Mouse (Mus musculus) CH12.LX (cell line): ENCODE data around the gene Fndc3a. TPM values are rescaled to one million over a fixed set of nuclear protein-coding genes. Genes with fewer than 3 reads are reported as not detected.
A peak's percentile ranks its signal among the peaks of the same experiment; 100 is the strongest.

Experiments
- DNase-seq: peaks from one replicate; pipeline ENCODE4 v3.0.0-alpha.2; 2013; ENCODE audit errors: extremely low read depth
- H3K27ac ChIP-seq: 2 replicates; pipeline ENCODE4 v1.5.1; 2012; ENCODE audit warnings: low read depth, mild to moderate bottlenecking, control low read depth, moderate library complexity; ENCODE audit not compliant: insufficient read depth
- H3K27me3 ChIP-seq: replicated peaks from 2 replicates; pipeline ENCODE3; 2012; ENCODE audit warnings: inconsistent platforms
- H3K36me3 ChIP-seq, 2 experiments: replicated peaks in 1 of 2; 2 replicates each; pipeline versions ENCODE3 to v1.6.1; 2012; ENCODE audit warnings: inconsistent platforms in 1 of 2, low read length in 1 of 2, mild to moderate bottlenecking in 1 of 2, mixed read lengths in 1 of 2, moderate library complexity in 1 of 2; ENCODE audit not compliant: control insufficient read depth in 1 of 2, insufficient read depth in 1 of 2
- H3K4me1 ChIP-seq, 2 experiments: 2 replicates each; pipeline ENCODE4 v1.6.1; 2012; ENCODE audit warnings: inconsistent platforms in 1 of 2, moderate library complexity in 1 of 2; ENCODE audit not compliant: insufficient read depth in 2 of 2, control insufficient read depth in 1 of 2
- H3K4me2 ChIP-seq: 2 replicates; pipeline ENCODE4 v1.6.1; 2012; ENCODE audit warnings: low read depth, mild to moderate bottlenecking, control low read depth; ENCODE audit not compliant: poor library complexity, insufficient read depth, severe bottlenecking
- H3K4me3 ChIP-seq, 3 experiments: fragments of 150-350 bp in 1 of 3; sonication (generic) in 1 of 3; replicated peaks in 1 of 3; 2 replicates each; pipeline versions ENCODE3 to v1.5.1; 2011 to 2012; ENCODE audit warnings: low read depth in 2 of 3, low read length in 2 of 3, mild to moderate bottlenecking in 2 of 3, moderate library complexity in 2 of 3, control low read depth in 1 of 3, improper control_type of control experiment in 1 of 3, inconsistent platforms in 1 of 3, mixed read lengths in 1 of 3; ENCODE audit not compliant: poor library complexity in 1 of 3
- H3K79me2 ChIP-seq: replicated peaks from 2 replicates; pipeline ENCODE4 v1.6.1; 2012; ENCODE audit warnings: mild to moderate bottlenecking, moderate library complexity; ENCODE audit not compliant: control insufficient read depth, poor library complexity, insufficient read depth, severe bottlenecking; ENCODE audit errors: extremely low read depth
- H3K9ac ChIP-seq: 2 replicates; pipeline ENCODE4 v1.6.1; 2012; ENCODE audit warnings: low read depth, mild to moderate bottlenecking, control low read depth, moderate library complexity; ENCODE audit not compliant: insufficient read depth
- H3K9me3 ChIP-seq: replicated peaks from 2 replicates; pipeline ENCODE3; 2012; ENCODE audit warnings: low read length, inconsistent platforms, mixed read lengths
- BHLHE40 ChIP-seq: IDR thresholded peaks from 2 replicates; pipeline ENCODE4 v1.6.1; 2011; ENCODE audit warnings: mild to moderate bottlenecking, low read depth, low read length, improper control_type of control experiment
- CHD1 ChIP-seq: IDR thresholded peaks from 2 replicates; pipeline ENCODE4 v1.6.1; 2012; ENCODE audit warnings: low read depth, low read length, improper control_type of control experiment, inconsistent platforms
- CHD2 ChIP-seq: IDR thresholded peaks from 2 replicates; pipeline ENCODE4 v1.6.1; 2011; ENCODE audit warnings: low read length, improper control_type of control experiment
- CTCF ChIP-seq, 2 experiments: IDR thresholded peaks in 1 of 2; conservative IDR thresholded peaks in 1 of 2; 2 replicates each; pipeline ENCODE4 v1.5.1; 2011 to 2012; ENCODE audit warnings: low read depth in 2 of 2, low read length in 2 of 2, improper control_type of control experiment in 1 of 2, inconsistent platforms in 1 of 2, mild to moderate bottlenecking in 1 of 2, moderate library complexity in 1 of 2
- E2F4 ChIP-seq: IDR thresholded peaks from 2 replicates; pipeline ENCODE4 v1.6.1; 2011; ENCODE audit warnings: low read depth, low read length, improper control_type of control experiment; ENCODE audit not compliant: insufficient replicate concordance
- ELF1 ChIP-seq: IDR thresholded peaks from 2 replicates; pipeline ENCODE4 v1.6.1; 2014; ENCODE audit warnings: low read depth, mild to moderate bottlenecking, inconsistent platforms, low read length, improper control_type of control experiment
- EP300 ChIP-seq: IDR thresholded peaks from 2 replicates; pipeline ENCODE4 v1.6.1; 2011; ENCODE audit warnings: low read length, improper control_type of control experiment
- ETS1 ChIP-seq: conservative IDR thresholded peaks from 2 replicates; pipeline ENCODE4 v1.6.1; 2012; ENCODE audit warnings: low read depth, mild to moderate bottlenecking, inconsistent platforms, low read length, improper control_type of control experiment, moderate library complexity
- GABPA ChIP-seq: IDR thresholded peaks from 2 replicates; pipeline ENCODE4 v1.6.1; 2012; ENCODE audit warnings: low read depth, low read length, improper control_type of control experiment, inconsistent platforms; ENCODE audit not compliant: insufficient replicate concordance
- HCFC1 ChIP-seq: IDR thresholded peaks from 2 replicates; pipeline ENCODE4 v1.6.1; 2012; ENCODE audit warnings: low read depth, mild to moderate bottlenecking, inconsistent platforms, low read length, improper control_type of control experiment
- IRF4 ChIP-seq: IDR thresholded peaks from 2 replicates; pipeline ENCODE4 v1.6.1; 2014; ENCODE audit warnings: low read depth, mild to moderate bottlenecking, inconsistent platforms, low read length, improper control_type of control experiment
- JUN ChIP-seq: IDR thresholded peaks from 2 replicates; pipeline ENCODE4 v1.6.1; 2011; ENCODE audit warnings: low read depth, mild to moderate bottlenecking, low read length, improper control_type of control experiment, moderate library complexity; ENCODE audit not compliant: insufficient read depth
- JUND ChIP-seq: conservative IDR thresholded peaks from 2 replicates; pipeline ENCODE4 v1.6.1; 2011; ENCODE audit warnings: low read depth, low read length, improper control_type of control experiment
- KAT2A ChIP-seq: IDR thresholded peaks from 2 replicates; pipeline ENCODE4 v1.6.1; 2012; ENCODE audit warnings: low read length, improper control_type of control experiment, inconsistent platforms; ENCODE audit not compliant: insufficient replicate concordance
- MAFK ChIP-seq: IDR thresholded peaks from 2 replicates; pipeline ENCODE4 v1.6.1; 2011; ENCODE audit warnings: low read length, improper control_type of control experiment; ENCODE audit not compliant: insufficient replicate concordance
- MAX ChIP-seq: IDR thresholded peaks from 2 replicates; pipeline ENCODE4 v1.6.1; 2011; ENCODE audit warnings: low read length, improper control_type of control experiment
- MAZ ChIP-seq: IDR thresholded peaks from 2 replicates; pipeline ENCODE4 v1.6.1; 2012; ENCODE audit warnings: low read depth, mild to moderate bottlenecking, inconsistent platforms, low read length, improper control_type of control experiment, moderate library complexity
- MEF2A ChIP-seq: IDR thresholded peaks from 2 replicates; pipeline ENCODE4 v1.6.1; 2014; ENCODE audit warnings: low read depth, mild to moderate bottlenecking, inconsistent platforms, low read length, improper control_type of control experiment, borderline replicate concordance
- MXI1 ChIP-seq: IDR thresholded peaks from 2 replicates; pipeline ENCODE4 v1.6.1; 2011; ENCODE audit warnings: mild to moderate bottlenecking, low read depth, low read length, improper control_type of control experiment
- MYC ChIP-seq: IDR thresholded peaks from 2 replicates; pipeline ENCODE4 v1.6.1; 2011; ENCODE audit warnings: low read depth, mild to moderate bottlenecking, improper control_type of control experiment, low read length
- NELFE ChIP-seq: IDR thresholded peaks from 2 replicates; pipeline ENCODE4 v1.6.1; 2011; ENCODE audit warnings: low read depth, low read length, improper control_type of control experiment
- NRF1 ChIP-seq: IDR thresholded peaks from 2 replicates; pipeline ENCODE4 v1.6.1; 2014; ENCODE audit warnings: low read depth, mild to moderate bottlenecking, inconsistent platforms, low read length, improper control_type of control experiment, moderate library complexity
- PAX5 ChIP-seq: IDR thresholded peaks from 2 replicates; pipeline ENCODE4 v1.6.1; 2012; ENCODE audit warnings: low read length, inconsistent platforms, mixed read lengths
- POLR2A ChIP-seq: IDR thresholded peaks from 2 replicates; pipeline ENCODE4 v1.6.1; 2011; ENCODE audit warnings: low read depth, mild to moderate bottlenecking, improper control_type of control experiment, low read length
- POLR2AphosphoS2 ChIP-seq: IDR thresholded peaks from 2 replicates; pipeline ENCODE4 v1.6.1; 2011; ENCODE audit warnings: low read depth, low read length, improper control_type of control experiment
- RAD21 ChIP-seq: IDR thresholded peaks from 2 replicates; pipeline ENCODE4 v1.6.1; 2011; ENCODE audit warnings: low read depth, mild to moderate bottlenecking, low read length, improper control_type of control experiment, moderate library complexity
- RCOR1 ChIP-seq: conservative IDR thresholded peaks from 2 replicates; pipeline ENCODE4 v1.6.1; 2012; ENCODE audit warnings: low read depth, mild to moderate bottlenecking, inconsistent platforms, low read length, improper control_type of control experiment
- SIN3A ChIP-seq: IDR thresholded peaks from 2 replicates; pipeline ENCODE4 v1.6.1; 2012; ENCODE audit warnings: low read length, improper control_type of control experiment, inconsistent platforms
- SMC3 ChIP-seq: IDR thresholded peaks from 2 replicates; pipeline ENCODE4 v1.6.1; 2011; ENCODE audit warnings: low read depth, low read length, improper control_type of control experiment
- TBP ChIP-seq: conservative IDR thresholded peaks from 2 replicates; pipeline ENCODE4 v1.6.1; 2011; ENCODE audit warnings: low read depth, low read length, improper control_type of control experiment
- TCF12 ChIP-seq: IDR thresholded peaks from 2 replicates; pipeline ENCODE4 v1.6.1; 2014; ENCODE audit warnings: low read depth, mild to moderate bottlenecking, inconsistent platforms, low read length, improper control_type of control experiment
- UBTF ChIP-seq: IDR thresholded peaks from 2 replicates; pipeline ENCODE4 v1.6.1; 2012; ENCODE audit warnings: low read depth, mild to moderate bottlenecking, inconsistent platforms, low read length, improper control_type of control experiment, moderate library complexity
- USF1 ChIP-seq: IDR thresholded peaks from 2 replicates; pipeline ENCODE4 v1.6.1; 2014; ENCODE audit warnings: low read depth, mild to moderate bottlenecking, inconsistent platforms, low read length, improper control_type of control experiment
- USF2 ChIP-seq: conservative IDR thresholded peaks from 2 replicates; pipeline ENCODE4 v1.6.1; 2011; ENCODE audit warnings: low read depth, low read length, improper control_type of control experiment
- ZC3H11A ChIP-seq: IDR thresholded peaks from 2 replicates; pipeline ENCODE4 v1.6.1; 2012; ENCODE audit warnings: low read depth, mild to moderate bottlenecking, inconsistent platforms, low read length, improper control_type of control experiment
- ZKSCAN1 ChIP-seq: IDR thresholded peaks from 2 replicates; pipeline ENCODE4 v1.6.1; 2012; ENCODE audit warnings: low read depth, inconsistent platforms, low read length, improper control_type of control experiment, borderline replicate concordance
- ZMIZ1 ChIP-seq: IDR thresholded peaks from 2 replicates; pipeline ENCODE4 v1.6.1; 2012; ENCODE audit warnings: low read depth, mild to moderate bottlenecking, inconsistent platforms, low read length, improper control_type of control experiment
- ZNF384 ChIP-seq: IDR thresholded peaks from 2 replicates; pipeline ENCODE4 v1.6.1; 2012; ENCODE audit warnings: low read depth, low read length, improper control_type of control experiment, inconsistent platforms
- dilution Hi-C: fragments of 300-500 bp; cut with MboI; formaldehyde crosslinking; loops from 2 replicates; pipeline ENCODE4 v1.14.3; 2020; ENCODE audit warnings: low sequenced_read_pairs; ENCODE audit not compliant: extremely low pct_unique_long_range_greater_than_20kb, extremely low pct_ligation_motif_present
- in situ Hi-C: fragments of 300-500 bp; cut with MboI; formaldehyde crosslinking; loops from 3 replicates; pipeline ENCODE4 v1.14.3; 2019; ENCODE audit warnings: low sequenced_read_pairs, low pct_ligation_motif_present, low pct_unique_long_range_greater_than_20kb, mixed read lengths
- polyA plus RNA-seq: library from polyadenylated mRNA; unstranded; fragments of >175 nt; gene quantifications from 2 replicates; pipeline ENCODE4 v1.2.1, GENCODE M21; 2012; ENCODE audit warnings: low read depth; ENCODE audit not compliant: insufficient read length
- total RNA-seq, 2 experiments: library from RNA; depleted of rRNA; stranded (reverse); fragments of 300-350 nt in 1 of 2; fragments of >200 nt in 1 of 2; gene quantifications; 2 replicates each; pipeline ENCODE4 v1.2.3; 2012 to 2014

Fndc3a gene
- total and polyA plus RNA-seq, 3 experiments, result 35.4 to 48.6 (median 40.0) TPM

DNA sequence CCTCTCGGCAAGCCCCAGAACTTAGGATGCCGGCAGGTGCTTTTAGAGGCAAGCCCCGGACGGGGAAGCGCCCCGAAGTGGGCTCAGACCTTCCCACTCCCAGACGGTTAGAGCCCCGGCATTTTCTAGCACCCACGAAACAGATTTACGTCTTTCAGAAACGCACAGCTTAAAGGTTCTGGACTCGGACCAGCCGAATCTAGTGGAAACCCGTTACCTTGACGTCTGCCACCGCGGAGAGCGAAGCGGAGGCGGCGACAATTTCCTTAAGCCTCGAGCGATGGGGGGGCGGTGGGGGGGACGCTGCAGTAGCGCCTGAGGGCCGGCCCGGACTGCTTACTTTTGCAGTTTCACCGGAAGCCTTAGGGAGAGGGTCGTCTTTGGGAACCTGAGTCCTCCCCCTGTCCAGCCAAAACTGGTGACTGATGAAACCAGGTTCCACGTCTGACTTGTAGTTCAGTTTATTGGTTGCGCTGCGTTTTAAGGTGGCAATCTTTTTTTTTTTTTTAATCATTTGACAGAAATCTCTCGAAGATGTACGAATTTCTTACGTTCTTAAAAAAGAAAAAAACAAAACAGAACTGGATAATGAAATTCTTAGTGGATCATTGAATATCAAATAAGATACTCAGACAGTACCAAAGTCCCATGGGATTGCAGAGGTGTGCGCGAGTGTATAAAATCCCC lies 681 bp upstream of the Fndc3a start:
- dilution Hi-C loops, result no loop called here
- DNase-seq, result peak; percentile 79
- H3K27ac ChIP-seq, result peak overlapping the region; percentile 95

DNA sequence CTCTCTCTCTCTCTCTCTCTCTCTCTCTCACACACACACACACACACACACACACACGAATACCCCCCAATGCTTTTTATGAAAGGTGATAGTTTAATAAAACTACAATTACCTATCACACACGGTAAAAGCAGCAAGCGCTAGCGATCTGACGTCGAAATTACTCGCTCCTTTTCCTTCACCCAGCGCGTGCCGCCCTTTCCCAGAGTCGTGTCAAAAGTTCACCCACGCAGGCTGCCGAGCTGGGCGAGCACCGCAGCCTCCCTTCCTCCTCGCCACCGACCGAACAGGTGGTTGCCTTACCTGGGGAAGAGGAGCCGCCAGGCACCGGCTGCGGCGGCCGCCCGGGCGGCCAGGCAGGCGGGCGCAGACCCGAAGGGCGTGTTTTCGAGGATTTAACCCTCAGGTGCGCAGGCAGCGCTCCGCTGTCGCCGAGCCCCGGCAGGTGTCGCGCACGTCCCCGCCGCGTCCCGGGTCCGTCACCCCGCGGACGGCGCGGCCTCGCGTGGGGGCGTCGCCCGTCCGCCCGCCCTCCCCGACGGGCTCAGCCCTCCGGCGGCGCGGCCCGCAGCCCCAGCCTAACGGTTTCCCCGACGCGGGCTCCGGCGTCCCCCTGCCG lies 603 bp downstream of the Fndc3a start:
- TF ChIP-seq ETS1 (no peak), CTCF (conservative IDR thresholded peaks at IDR 0.05 in 1 of 2, IDR thresholded peaks at IDR 0.05 in 1 of 2; ENCODE audit: low read depth in 2 of 2, low read length in 2 of 2) (peak in 1 of 2 experiments; percentile 25; a peak in 1 of 4 replicates), RAD21 (peak; percentile 20)
- in situ Hi-C loops, result loop anchor here (5.0 to 10.0 kb wide), 2 partner anchors 96 to 163 kb away; no protein-coding TSS in a partner anchor
- H3K4me1 ChIP-seq, result peaks cover 6 to 39% of the 10 kb centered on the region in 2 experiments; a peak in 3 of 4 replicates
- peak overlapping the region; percentile 99 for H3K9ac ChIP-seq
- no peaks in the 10 kb centered on the region for H3K36me3 ChIP-seq
- H3K79me2 ChIP-seq, result peaks cover 31% of the 10 kb centered on the region
- no peak overlapping the region for H3K4me2 ChIP-seq
- H3K27ac ChIP-seq, result peak overlapping the region; percentile 95
- H3K27me3 ChIP-seq, result no peaks in the 10 kb centered on the region
- dilution Hi-C loops, result no loop called here
- peak overlapping the region; percentile 82 to 88 (median 85) for H3K4me3 ChIP-seq
- no peaks in the 10 kb centered on the region for H3K9me3 ChIP-seq
- peak; percentile 27 for DNase-seq

More for the DNA sequence above, 681 bp upstream of the Fndc3a start:
- TF ChIP-seq MXI1 (peak; percentile 64), JUN (no peak), ZNF384 (peak; percentile 80), USF2 (no peak), SIN3A (peak; percentile 59), E2F4 (no peak), TBP (peak; percentile 60; the same call in 1 of the 2 replicates), ZKSCAN1 (no peak), MYC (no peak), RCOR1 (no peak; the same call in 1 of the 2 replicates), USF1 (no peak), UBTF (no peak), ZMIZ1 (0 out of 2 replicates have a peak, but pooled peaks have one; percentile 38), ELF1 (no peak; the same call in 1 of the 2 replicates), SMC3 (no peak; the same call in 1 of the 2 replicates), MAX (no peak), TCF12 (peak; percentile 71; the same call in 1 of the 2 replicates), HCFC1 (peak; percentile 65), RAD21 (no peak), GABPA (no peak), CTCF (conservative IDR thresholded peaks at IDR 0.05 in 1 of 2, IDR thresholded peaks at IDR 0.05 in 1 of 2; ENCODE audit: low read depth in 2 of 2, low read length in 2 of 2) (no peak), NRF1 (no peak), POLR2AphosphoS2 (no peak), ETS1 (peak; percentile 39; the same call in 1 of the 2 replicates), BHLHE40 (no peak), EP300 (peak; percentile 47), POLR2A (peak; percentile 55), MAFK (peak; percentile 68; the same call in 1 of the 2 replicates), PAX5 (no peak), CHD1 (peak; percentile 91; the same call in 1 of the 2 replicates), ZC3H11A (no peak; the same call in 1 of the 2 replicates), IRF4 (peak; percentile 26; the same call in 1 of the 2 replicates), CHD2 (peak; percentile 41; the same call in 1 of the 2 replicates), KAT2A (0 out of 2 replicates have a peak, but pooled peaks have one; percentile 44), MAZ (0 out of 2 replicates have a peak, but pooled peaks have one; percentile 7), NELFE (peak; percentile 35; the same call in 1 of the 2 replicates), JUND (no peak), MEF2A (peak; percentile 53; the same call in 1 of the 2 replicates)
- in situ Hi-C loops, result no loop called here
- H3K79me2 ChIP-seq, result peaks cover 21% of the 10 kb centered on the region
- peaks cover 4 to 28% of the 10 kb centered on the region in 2 experiments; a peak in 3 of 4 replicates for H3K4me1 ChIP-seq
- peak overlapping the region; percentile 99 for H3K9ac ChIP-seq
- H3K36me3 ChIP-seq, result no peaks in the 10 kb centered on the region
- no peaks in the 10 kb centered on the region for H3K9me3 ChIP-seq
- peak overlapping the region; percentile 66 to 88 (median 85) for H3K4me3 ChIP-seq
- H3K4me2 ChIP-seq, result peak overlapping the region; percentile 88
- H3K27me3 ChIP-seq, result no peaks in the 10 kb centered on the region
